Mouse (Mus musculus) megakaryocyte-erythroid progenitor cell, adult 5-6 weeks (primary cell): ENCODE measurements around the gene Dmtf1. TPM values are rescaled to one million over a fixed set of nuclear protein-coding genes. Genes with fewer than 3 reads are reported as not detected.

Experiments used
- total RNA-seq, 2 experiments: library from RNA; stranded (forward) in 1 of 2; stranded (reverse) in 1 of 2; fragments of 200-1000, 215-1000 nt in 1 of 2; fragments of >200 nt in 1 of 2; fragmentation: Nextera tagmentation in 1 of 2; gene quantifications; 2 replicates each; pipeline ENCODE4 v1.2.3; 2014 to 2017

Gene Dmtf1
- total RNA-seq, 2 experiments from 2014 or later = 31.1 to 32.1 TPM

Other genes starting within 250 kb of the Dmtf1 start
- gene Crot, start 164.5 kb downstream of the Dmtf1 start, total RNA-seq (2014; fragmentation: Nextera tagmentation) = 18.4 and 19.0 TPM in 2 replicates
- gene Crot, start 164.5 kb downstream of the Dmtf1 start, total RNA-seq (2017) = 24.8 and 39.9 TPM in 2 replicates
- 4.3 and 6.9 TPM in 2 replicates for gene Tmem243, start 61.1 kb downstream of the Dmtf1 start, total RNA-seq (2014; fragmentation: Nextera tagmentation)
- gene Tmem243, start 61.1 kb downstream of the Dmtf1 start, total RNA-seq (2017) = 2.2 and 11.5 TPM in 2 replicates
- not detected in 2 replicates for gene 9330182L06Rik, start 104.3 kb upstream of the Dmtf1 start, total RNA-seq (2014; fragmentation: Nextera tagmentation)
- gene 9330182L06Rik, start 104.3 kb upstream of the Dmtf1 start, total RNA-seq (2017) = not detected in 2 replicates